Mouse (Mus musculus) bone marrow, adult 2 months (tissue): ENCODE measurements at regions not wholly inside any gene's neighbourhood (a gene's known extent, or its start where the extent isn't known, plus 50 kb on each side); places are given as distances from the start of the nearest gene placed in this dataset.
A peak's percentile ranks its signal among the peaks of the same experiment; 100 is the strongest.

Experiments used
- H3K27ac ChIP-seq: fragments of 200-500 bp; 2 replicates; pipeline ENCODE4 v1.5.1; 2012; ENCODE audit warnings: low read depth, mild to moderate bottlenecking, control low read depth, inconsistent platforms, low read length; ENCODE audit not compliant: control insufficient read depth, poor library complexity, insufficient read depth
- H3K4me1 ChIP-seq: fragments of 200-500 bp; 2 replicates; pipeline ENCODE4 v1.6.1; 2011; ENCODE audit warnings: low read length; ENCODE audit not compliant: control insufficient read depth, insufficient read depth
- H3K4me3 ChIP-seq: fragments of 200-500 bp; replicated peaks from 2 replicates; pipeline ENCODE3; 2011; ENCODE audit warnings: mild to moderate bottlenecking, low read depth, low read length, control low read depth; ENCODE audit not compliant: control insufficient read depth
- CTCF ChIP-seq: fragments of 200-500 bp; IDR thresholded peaks from 2 replicates; pipeline ENCODE4 v1.5.1; 2011; ENCODE audit warnings: low read length, control low read depth; ENCODE audit not compliant: control insufficient read depth, insufficient read depth
- POLR2A ChIP-seq: fragments of 200-500 bp; IDR thresholded peaks from 2 replicates; pipeline ENCODE4 v1.6.1; 2011; ENCODE audit warnings: low read depth, mild to moderate bottlenecking, control low read depth, low read length, borderline replicate concordance; ENCODE audit not compliant: control insufficient read depth
- WGBS: fragments of 180-500 bp; shearing (Covaris S2); methylation state at CpG from one replicate; pipeline ENCODE4 v1.1.7; 2018; 5-methylcytosine and 5-hydroxymethylcytosine counted together

DNA sequence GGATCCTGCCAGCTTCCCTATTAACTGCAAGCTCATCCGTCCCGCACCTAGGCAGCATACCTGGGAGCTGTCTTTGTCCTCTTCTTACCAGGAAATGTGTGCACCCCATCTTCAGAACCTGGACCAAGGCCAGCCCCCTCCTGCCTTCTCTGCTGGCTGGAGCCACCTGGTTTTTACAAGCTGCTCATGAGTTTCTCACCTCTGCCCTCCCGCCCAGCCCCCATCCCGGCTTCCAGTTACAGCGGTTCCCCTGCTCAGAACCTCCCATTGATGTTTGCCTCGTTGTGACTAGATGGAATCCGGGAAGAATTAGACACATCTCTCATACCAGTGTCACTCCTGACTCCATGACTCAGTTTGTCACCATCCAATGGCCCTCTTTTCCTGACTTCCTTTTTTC is 179.1 kb upstream of the Sulf2 start:
- TF ChIP-seq POLR2A (no peak), CTCF (no peak)
- Histone ChIP-seq H3K4me1 (no peaks in the 10 kb centered on the region; the same call in 1 of the 2 replicates), H3K27ac (no peak overlapping the region), H3K4me3 (no peak overlapping the region)
- WGBS, result 78% methylated on average over 7 of the region's 7 CpGs

DNA sequence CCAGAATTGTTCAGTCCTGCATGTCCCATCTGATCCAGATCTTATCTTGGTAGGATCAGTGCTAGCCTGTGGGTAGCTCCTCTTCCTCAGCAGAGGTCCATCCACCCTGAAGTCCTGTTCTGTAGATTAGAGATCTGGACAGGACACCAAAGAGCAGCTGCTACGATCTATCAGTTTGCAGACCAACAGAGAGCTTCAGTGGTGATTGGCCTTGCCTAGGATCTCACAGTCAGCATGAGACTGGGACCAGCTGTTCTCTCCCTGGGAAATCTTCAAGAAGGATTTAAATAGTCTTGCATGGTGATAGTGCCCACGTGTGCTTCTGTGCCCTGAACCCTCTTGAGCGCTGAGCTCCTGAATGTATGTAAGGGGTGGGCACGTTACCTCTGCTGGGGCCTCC is 178.4 kb upstream of the Sulf2 start:
- no peak overlapping the region for H3K27ac ChIP-seq
- no peak for TF ChIP-seq POLR2A
- WGBS, result 77% methylated on average over 4 of the region's 4 CpGs
- no peak overlapping the region for H3K4me3 ChIP-seq
- H3K4me1 ChIP-seq, result no peaks in the 10 kb centered on the region; the same call in 1 of the 2 replicates

DNA sequence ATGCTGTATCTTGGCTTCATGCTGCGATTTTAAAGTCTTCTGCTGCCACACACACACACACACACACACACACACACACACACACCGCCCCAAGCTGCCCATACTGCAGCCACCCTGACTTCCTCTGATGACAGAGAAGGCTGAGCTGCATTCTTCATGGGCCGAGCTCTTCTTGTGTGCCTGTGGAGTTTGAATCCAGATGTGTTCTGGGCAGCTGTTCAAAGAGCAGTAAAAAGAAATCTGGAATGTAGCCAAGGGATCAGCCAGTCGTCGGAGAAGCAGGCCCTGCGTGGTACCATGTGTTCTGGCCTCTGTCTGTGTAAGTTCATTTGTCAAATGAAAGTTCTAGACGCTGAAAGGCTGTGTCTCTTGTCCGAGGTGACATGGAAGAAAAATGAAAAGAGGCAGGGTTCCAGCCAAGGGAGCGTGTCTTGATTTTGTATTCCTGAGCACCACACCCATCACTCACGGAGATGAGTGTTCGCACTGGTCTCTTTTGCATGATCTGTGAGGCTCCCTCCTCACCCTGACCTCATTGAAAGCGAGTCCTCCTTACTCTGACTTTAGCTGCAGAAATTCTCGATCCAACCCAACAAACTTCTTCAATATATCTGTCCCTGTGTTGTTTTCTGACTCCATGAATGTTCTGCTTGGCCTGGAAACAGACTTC is 177.4 kb upstream of the Sulf2 start:
- no peak overlapping the region for H3K4me3 ChIP-seq
- 50% methylated on average over 13 of the region's 13 CpGs for WGBS
- TF ChIP-seq CTCF, result no peak
- no peak for TF ChIP-seq POLR2A
- H3K4me1 ChIP-seq, result no peaks in the 10 kb centered on the region; the same call in 1 of the 2 replicates
- no peak overlapping the region for H3K27ac ChIP-seq

DNA sequence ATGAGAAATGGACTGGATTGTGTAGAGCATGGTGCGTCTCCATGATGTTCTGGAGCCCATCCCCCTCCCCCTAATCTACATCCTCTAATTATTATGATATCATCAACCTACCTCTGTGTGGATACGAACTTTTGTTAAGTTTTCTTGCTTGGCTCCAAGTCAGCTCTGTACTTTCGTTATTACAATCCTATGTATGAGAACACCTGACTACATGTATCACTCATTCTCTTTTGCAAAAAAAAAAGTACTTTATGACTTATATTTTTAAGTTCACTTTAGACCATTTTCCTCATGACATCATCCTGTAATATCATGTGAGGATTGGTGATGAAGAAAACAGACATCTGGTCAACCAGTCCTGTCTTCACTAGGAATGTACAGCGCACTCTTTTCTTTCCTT is 175.7 kb upstream of the Sulf2 start:
- TF ChIP-seq POLR2A, result no peak
- TF ChIP-seq CTCF, result no peak
- Histone ChIP-seq H3K4me1 (no peaks in the 10 kb centered on the region; the same call in 1 of the 2 replicates), H3K27ac (no peak overlapping the region), H3K4me3 (no peak overlapping the region)
- 82% methylated on average over 4 of the region's 4 CpGs for WGBS

DNA sequence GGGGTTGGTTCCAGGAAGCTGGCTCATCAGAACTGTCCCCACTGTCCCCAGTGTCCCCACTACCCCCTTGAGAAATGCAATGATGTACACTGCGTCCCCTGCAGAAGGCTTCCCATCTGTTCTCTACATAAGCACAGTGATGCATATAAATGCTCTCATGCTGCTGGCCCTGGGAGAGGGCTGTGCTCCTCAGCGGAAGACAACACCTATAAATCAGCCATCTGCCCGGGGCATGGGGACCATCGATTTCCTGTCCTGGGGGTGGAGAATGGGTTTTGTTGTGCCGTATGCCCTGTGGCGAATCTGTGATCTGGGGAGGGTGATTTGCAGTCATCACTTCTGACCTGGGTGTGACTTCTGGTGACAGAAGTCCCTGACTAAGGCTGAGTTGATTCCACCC is 174.9 kb upstream of the Sulf2 start:
- 26% methylated on average over 6 of the region's 6 CpGs for WGBS
- Histone ChIP-seq H3K4me3 (no peak overlapping the region), H3K4me1 (no peaks in the 10 kb centered on the region; the same call in 1 of the 2 replicates), H3K27ac (no peak overlapping the region)
- no peak for TF ChIP-seq CTCF
- TF ChIP-seq POLR2A, result no peak

DNA sequence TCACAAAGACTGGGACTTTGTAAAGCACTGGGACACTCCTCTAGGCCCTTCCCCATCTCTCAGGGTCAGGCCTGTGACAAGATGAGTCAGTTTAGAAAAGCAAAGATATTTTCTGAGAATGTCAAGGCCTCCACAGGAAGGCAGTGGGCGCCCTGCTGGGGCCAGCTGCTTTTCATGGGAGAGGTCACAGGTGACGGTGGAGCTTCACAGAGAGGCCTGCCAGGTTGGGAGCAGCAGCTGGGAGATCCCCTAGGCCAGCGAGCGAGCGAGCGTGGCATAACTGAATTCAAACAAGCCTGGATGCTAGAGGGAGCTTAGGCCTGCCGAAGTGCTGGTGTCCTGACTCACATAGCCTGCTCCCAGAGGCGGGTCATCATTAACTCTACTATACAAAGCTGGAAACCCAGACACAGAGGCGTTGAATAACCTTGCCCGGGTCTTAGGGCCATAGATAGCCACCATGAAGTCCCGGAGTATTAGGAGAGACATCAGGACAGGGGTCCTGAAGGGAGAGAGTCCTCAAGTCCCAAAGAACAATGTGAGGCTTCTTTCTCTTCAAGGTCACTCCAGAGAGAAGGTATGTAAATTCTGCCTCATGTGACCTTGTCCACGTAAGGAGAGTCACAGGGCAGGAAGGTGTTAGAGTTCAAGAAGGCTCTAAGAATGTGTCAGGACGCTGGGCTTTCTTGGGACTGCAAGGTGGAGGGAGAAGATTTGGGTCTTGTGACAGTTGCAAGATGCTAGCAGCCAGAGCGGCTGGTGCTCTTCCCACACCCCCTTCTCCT is 174.3 kb upstream of the Sulf2 start:
- Histone ChIP-seq H3K27ac (no peak overlapping the region), H3K4me3 (no peak overlapping the region), H3K4me1 (no peaks in the 10 kb centered on the region; the same call in 1 of the 2 replicates)
- WGBS, result 75% methylated on average over 14 of the region's 14 CpGs
- TF ChIP-seq POLR2A (no peak), CTCF (no peak)

DNA sequence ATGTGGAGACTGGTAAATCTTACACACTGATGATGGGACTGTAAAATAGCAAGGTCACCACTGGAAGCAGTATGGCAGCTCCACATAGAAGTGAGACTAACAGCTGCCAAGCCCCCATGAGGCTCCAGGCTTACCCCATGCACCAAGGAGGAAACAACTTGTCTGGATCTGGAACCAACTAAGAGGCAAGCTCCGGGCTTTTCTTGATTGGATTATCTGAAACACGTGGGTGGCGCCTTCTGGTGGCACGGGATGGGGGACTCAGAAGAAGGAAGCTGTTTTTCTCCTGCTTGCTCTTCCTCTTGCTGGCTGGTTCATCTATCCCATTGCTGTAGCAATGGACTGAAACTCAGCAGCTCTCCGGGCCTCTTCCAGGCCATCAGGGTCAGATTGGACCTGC is 171.5 kb upstream of the Sulf2 start:
- no peak for TF ChIP-seq POLR2A
- 0 out of 2 replicates have a peak, but pooled peaks have one; percentile 1 for TF ChIP-seq CTCF
- WGBS, result 43% methylated on average over 5 of the region's 5 CpGs
- no peak overlapping the region for H3K27ac ChIP-seq
- peaks cover 2% of the 10 kb centered on the region for H3K4me1 ChIP-seq
- no peak overlapping the region for H3K4me3 ChIP-seq

DNA sequence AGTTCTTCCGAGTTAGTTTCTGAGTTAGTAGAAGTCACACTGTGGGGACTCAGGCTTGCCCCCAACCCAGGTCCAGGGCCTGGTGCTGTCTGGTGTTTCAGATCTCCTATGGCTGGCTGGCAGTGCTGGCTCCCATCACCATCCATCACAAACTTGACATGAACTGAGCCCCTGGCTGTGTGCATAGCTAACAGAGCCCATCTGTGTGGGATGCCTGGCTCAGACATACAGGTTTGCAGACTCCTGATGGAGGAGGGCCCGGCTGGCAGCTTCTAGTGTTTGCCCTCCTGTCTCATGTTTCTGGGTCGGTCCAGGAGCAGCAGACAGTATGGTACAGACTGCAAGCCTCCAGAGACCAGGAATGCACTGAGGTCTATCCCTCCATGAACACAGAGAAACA is 169.5 kb upstream of the Sulf2 start:
- Histone ChIP-seq H3K27ac (no peak overlapping the region), H3K4me3 (no peak overlapping the region), H3K4me1 (peaks cover 2% of the 10 kb centered on the region)
- no peak for TF ChIP-seq CTCF
- TF ChIP-seq POLR2A, result no peak
- WGBS, result 79% methylated on average over 3 of the region's 3 CpGs
